Mouse (Mus musculus) adipocyte (in vitro differentiated cells): ENCODE measurements around the gene Dop1a.
"Not testable (repeated sequence)": the region's sequence is repeated elsewhere in the genome, so short reads cannot be mapped to it uniquely, and the experiment has no call there.

Experiments
- DNase-seq: peaks from one replicate; pipeline ENCODE4 v3.0.0-alpha.2; 2016; ENCODE audit warnings: low spot score

The Dop1a gene

DNA sequence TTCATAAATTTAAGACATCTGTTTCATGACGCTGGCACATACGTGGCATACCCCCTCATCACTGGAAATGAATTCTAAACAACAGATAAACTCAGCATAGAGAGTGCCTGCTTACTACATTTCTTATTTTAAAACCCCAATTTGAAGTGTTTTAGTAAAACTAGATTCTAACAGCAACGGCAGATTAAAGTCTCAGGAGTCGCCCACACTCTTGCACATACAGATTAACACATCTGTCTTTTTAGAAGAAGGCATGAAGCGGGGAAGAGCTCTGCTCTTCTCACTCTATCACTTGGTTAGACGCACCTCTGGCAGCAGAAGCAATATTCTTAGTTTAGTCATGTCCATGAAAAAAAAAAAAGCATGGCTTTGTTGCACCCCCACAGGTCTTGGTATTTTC is 108.2 kb downstream of the Dop1a start:
- no peak for DNase-seq

DNA sequence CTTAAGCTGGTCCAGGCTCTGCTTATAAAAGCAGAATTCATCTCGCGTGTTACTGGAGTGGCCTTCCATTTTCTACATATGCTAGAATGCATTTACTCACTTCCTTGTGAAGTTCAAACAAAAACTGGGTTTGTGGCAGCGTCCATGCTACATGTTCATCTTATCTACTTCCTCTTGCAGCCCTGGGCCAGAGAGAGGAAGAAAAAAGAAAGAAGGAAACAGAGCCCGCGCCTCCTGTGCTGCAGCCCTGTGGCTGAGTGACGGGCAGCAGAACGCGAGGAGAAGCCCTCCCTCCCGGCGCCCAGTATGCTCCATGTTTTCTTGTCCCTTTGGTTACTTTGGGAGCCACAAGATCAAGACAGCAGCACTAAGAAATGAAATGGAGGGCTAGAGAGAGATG is 112.7 kb downstream of the Dop1a start:
- DNase-seq, result no peak

DNA sequence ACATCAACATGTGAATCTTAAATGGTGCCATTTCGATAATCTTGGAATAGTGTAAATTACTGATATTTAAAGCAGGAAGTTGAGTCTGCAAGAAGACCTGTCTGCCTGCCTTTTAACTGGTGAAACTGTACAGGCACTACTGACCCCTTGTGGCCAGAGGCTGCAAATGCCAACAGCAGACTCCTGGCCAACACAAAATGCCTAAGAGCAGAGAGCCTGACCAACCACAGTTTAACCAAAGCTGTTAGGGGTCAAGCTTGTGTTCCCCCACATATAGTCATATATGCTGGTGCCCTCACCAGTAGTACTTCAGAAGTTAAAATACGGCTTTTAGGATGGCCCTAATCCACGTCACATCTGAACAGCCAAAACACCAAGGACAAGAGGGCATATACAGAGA is 116.8 kb downstream of the Dop1a start:
- peak; percentile 74 for DNase-seq

DNA sequence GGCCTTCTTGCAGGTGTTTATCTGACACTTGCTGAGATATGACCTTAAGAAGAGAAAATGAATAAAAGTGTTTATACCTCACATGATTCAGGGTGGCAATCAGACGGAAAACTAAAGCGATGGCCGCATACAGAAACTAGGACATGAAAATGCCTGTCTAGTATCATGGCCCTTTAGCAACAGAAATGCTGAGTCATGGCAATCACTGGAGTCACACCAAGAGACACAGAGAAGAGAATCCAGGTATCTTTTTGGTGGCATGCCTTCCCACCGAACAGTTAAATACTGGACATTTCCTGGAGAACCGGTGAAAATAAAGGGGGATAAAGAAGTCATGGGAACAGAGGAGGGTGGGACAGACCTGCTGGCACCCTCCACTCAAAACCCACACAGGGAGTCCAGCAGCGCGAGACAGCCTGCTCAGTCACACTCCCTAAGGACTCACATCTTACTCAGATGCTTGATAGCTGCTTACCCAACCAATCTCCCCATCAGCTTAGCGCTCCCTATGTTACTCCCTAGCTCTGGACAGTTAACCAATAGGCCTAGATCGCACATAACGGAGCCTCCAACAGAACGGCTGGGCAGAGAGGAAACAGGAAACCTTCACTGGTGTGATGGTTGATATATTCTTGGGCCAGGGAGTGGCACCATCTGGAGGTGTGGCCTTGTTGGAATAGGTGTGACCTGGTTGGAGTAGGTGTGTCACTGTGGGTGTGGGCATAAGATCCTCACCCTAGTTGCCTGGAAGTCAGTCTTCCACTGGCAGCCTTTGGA is 120.3 kb downstream of the Dop1a start:
- no peak for DNase-seq

DNA sequence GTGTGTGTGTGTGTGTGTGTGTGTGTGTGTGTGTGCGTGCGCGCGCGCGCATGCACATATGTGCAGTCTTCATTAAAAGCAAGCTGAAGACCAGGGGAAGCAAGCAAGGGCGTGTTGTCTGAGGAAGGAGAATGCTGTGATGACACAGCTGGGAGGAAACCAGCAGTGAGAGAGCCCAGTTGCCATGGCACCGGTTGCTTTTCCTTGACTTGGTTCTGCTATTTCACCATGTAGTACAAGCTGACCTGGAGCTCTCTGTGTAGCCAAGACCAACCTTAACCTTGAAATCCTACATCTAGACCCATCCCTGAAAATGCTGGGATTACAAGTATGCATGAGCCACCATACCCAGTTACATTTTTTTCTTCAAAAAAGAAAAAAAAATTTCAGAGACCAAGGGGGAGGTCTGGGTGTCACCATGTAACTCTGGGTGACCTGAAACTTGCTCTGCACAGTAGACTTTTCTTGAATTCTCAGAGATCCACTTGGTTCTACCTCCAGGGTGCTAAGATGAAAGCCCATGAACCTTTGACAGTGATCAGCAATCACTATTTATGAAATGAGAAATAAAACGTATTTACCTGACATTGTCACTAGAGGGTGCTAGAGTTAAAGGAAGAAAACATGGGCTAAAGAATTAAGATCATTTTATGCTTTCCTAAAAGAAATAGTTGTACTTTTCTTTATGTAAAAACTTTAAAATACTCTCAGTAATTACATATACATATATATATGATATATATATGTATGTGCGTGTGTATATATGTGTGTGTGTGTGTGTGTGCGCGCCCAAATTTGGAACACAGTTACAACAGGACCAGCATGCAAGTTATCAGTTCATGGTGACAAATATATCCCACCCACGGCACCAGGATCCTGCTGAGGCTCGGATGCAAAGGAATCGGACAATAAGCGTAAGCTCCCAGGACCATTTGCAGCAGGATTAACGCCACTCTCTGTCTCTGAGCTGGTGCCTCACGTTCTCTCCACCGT is 126.0 kb downstream of the Dop1a start:
- DNase-seq, result peak; percentile 50

DNA sequence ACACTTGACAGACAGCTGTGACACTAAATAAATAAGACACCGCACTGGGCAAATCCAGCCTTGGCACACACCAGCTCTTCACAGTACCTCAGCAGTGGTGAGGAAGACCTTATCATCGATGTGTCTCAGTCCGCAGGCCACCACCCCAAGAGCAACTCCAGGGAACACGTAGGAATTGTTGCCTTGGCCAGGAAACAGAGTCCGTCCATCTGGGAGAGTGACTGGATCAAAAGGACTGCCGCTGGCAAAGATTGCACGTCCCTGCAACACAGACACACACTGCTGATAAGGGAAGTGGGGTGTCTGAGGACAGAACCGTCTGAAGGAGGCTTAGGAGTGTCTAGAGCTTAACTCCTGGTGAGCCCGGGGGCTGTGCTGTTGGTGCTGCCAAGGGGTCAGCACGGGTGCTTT is 127.4 kb downstream of the Dop1a start:
- DNase-seq, result not testable (repeated sequence)

DNA sequence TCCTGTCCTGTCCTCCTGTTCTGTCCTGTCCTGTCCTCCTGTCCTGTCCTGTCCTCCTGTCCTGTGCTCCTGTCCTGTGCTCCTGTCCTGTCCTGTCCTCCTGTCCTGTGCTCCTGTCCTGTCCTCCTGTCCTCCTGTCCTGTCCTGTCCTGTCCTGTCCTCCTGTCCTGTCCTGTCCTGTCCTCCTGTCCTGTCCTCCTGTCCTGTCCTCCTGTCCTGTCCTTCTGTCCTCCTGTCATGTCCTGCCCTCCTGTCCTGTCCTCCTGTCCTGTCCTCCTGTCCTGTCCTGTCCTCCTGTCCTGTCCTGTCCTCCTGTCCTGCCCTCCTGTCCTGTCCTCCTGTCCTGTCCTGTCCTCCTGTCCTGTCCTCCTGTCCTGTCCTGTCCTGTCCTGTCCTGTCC is 130.0 kb downstream of the Dop1a start:
- not testable (repeated sequence) for DNase-seq

DNA sequence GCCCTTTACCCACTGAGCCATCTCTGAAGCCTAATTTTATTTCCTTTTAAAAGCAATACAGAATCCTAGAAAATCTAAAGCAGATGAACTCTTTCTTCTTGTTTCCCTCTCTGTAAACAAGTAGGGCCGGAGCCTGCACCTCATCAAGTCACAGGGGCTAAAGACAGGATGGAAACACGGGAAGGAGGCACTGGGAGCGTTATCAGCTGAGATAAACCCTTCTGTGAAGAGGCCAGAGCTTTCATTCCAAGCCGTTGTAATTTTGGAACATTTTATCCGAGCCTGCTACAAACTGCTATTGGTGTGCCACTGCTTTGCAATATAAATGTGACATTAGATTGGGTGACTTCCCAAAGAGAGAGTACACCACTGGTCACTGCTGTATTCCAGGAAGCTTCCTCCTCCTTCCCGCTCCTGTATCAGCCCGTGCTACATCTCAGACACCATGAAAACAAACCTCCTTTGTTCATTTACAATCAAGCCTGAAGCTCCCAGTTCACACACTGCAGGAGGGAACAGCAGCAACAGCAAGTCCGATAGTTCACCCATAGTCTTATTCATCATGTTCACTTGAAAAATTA is 132.9 kb downstream of the Dop1a start:
- no peak for DNase-seq
